Mouse (Mus musculus): ENCODE measurements around the gene Kbtbd4. TPM values are rescaled to one million over a fixed set of nuclear protein-coding genes. Genes with fewer than 3 reads are reported as not detected.

Gene Kbtbd4
- polyA plus RNA-seq, 1 experiment from 2014 or later: 61.9 TPM

DNA sequence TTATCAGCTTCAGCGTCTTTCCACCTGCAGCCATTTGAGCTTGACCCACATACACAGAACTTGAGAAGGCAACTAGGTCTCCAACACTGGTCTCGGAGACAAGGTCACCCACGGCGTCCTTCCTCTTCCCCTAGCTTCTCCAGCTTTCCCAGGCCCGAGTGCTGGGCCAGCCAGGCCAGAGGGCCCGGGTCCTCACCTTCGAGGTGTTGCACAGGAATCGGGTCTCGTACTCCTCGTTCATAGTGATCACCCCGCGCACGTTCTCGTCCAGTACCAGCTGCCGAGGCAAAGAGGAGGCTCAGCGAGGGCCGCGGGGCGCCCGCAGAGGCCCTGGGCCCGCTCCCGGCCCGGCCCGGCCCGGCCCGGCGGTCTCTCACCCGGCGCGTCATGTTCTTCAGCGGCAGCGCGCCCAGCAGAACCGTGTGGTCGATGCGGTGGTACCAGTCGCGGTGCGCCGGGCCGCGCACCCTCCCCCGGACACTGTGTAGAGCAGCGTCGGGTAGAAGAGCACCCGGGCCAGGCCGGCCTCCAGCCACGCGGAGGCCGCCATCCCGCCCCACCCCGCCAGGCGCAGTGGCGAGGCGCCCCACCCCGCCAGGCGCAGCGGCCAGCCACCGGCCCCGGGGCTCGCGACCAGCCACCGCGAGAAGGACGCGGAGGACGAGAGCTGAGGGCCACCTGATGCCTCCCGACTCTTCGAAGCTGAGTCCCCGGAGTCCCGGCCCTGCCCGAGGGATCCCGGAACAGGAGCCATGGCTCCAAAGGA is 12.9 kb downstream of the Kbtbd4 start:
- H3K9ac ChIP-seq (replicated peaks; ENCODE audit: low read depth, low read length): peak overlapping the region; percentile 96
- peaks cover 27% of the 10 kb centered on the region for H3K4me1 ChIP-seq (replicated peaks; ENCODE audit: control insufficient read depth, insufficient read depth, low read length)
- peak overlapping the region; percentile 85 for H3K27ac ChIP-seq (ENCODE audit: low read length)
- peak overlapping the region; percentile 87 for H3K4me2 ChIP-seq (ENCODE audit: low read length)
- peak overlapping the region; percentile 70 for H3K4me3 ChIP-seq (replicated peaks; ENCODE audit: low read length)
- 1% methylated on average over 64 of the region's 73 CpGs for WGBS
- no peaks in the 10 kb centered on the region for H3K9me3 ChIP-seq (ENCODE audit: control insufficient read depth, low read length)
- peak; percentile 87 for ATAC-seq
- peaks cover 4% of the 10 kb centered on the region; the same call in 1 of the 2 replicates for H3K36me3 ChIP-seq (ENCODE audit: control insufficient read depth, insufficient read depth)
- H3K27me3 ChIP-seq (replicated peaks; ENCODE audit: control insufficient read depth, insufficient read depth, low read length): no peaks in the 10 kb centered on the region

DNA sequence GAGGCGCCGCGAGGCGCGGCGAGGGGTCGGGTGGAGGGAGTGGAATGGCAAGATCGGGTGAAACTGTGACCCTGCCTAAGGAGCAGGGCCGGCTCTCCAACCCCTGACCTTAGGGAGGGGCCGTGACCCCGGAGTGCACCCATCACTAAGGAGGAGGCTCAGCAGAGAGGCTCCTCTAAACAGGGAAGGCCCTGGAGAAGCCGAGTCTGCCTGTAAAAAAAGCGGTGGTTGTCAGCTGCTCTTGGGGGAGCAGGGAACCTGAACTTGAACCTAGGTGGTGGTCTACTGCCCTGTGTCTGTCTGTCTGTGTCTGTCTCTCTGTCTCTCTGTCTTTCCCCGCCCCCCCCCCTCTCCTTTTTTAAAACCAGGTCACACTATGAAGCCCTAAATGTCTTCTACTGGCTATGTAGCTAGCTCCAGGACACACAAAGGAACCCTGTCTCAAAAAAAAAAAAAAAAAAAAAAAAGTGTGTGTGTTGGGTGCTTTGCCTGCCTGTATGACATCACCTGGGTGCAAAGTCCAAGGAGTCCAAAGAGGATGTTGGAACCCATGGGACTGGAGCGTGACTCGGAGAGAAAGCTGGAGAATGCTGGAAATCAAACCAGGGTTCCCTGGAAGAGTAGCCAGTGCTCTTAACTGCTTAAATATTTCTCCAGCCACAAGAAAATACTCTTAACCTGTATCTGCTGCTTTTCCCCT is 13.6 kb downstream of the Kbtbd4 start:
- H3K9ac ChIP-seq (replicated peaks; ENCODE audit: low read depth, low read length): peak overlapping the region; percentile 96
- ATAC-seq: peak; percentile 45; the same call in 1 of the 2 replicates

DNA sequence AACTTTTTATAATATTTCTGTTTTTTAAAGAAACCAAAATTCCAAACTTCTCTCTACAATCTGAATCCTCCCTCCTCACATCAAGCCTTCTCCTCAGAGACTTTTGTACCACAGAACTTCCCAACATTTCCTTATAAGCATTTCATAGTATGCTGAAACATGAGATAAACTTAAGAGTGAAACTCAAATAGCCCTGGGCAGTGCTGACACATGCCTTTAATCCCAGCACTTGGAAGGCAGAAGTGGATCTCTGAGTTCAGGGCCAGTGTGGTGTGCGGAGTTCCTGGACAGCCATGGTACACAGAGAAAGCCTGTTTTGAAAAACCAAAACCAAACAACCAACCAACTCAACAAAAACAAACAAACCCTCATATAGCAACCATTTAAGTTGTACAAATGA is 16.6 kb downstream of the Kbtbd4 start:
- Histone ChIP-seq H3K36me3 (ENCODE audit: control insufficient read depth, insufficient read depth) (no peaks in the 10 kb centered on the region), H3K4me2 (ENCODE audit: low read length) (no peak overlapping the region), H3K27ac (ENCODE audit: low read length) (no peak overlapping the region), H3K4me3 (replicated peaks; ENCODE audit: low read length) (no peak overlapping the region), H3K4me1 (replicated peaks; ENCODE audit: control insufficient read depth, insufficient read depth, low read length) (peaks cover 15% of the 10 kb centered on the region), H3K9ac (replicated peaks; ENCODE audit: low read depth, low read length) (no peak overlapping the region), H3K27me3 (replicated peaks; ENCODE audit: control insufficient read depth, insufficient read depth, low read length) (no peaks in the 10 kb centered on the region), H3K9me3 (ENCODE audit: control insufficient read depth, low read length) (no peaks in the 10 kb centered on the region)
- 92% methylated on average over 1 of the region's 1 CpGs for WGBS
- no peak for ATAC-seq

More for the DNA sequence above, 13.6 kb downstream of the Kbtbd4 start:
- Histone ChIP-seq H3K4me3 (replicated peaks; ENCODE audit: low read length) (peak overlapping the region; percentile 70), H3K27me3 (replicated peaks; ENCODE audit: control insufficient read depth, insufficient read depth, low read length) (no peaks in the 10 kb centered on the region), H3K36me3 (ENCODE audit: control insufficient read depth, insufficient read depth) (no peaks in the 10 kb centered on the region; the same call in 1 of the 2 replicates), H3K9me3 (ENCODE audit: control insufficient read depth, low read length) (no peaks in the 10 kb centered on the region), H3K27ac (ENCODE audit: low read length) (peak overlapping the region; percentile 85), H3K4me2 (ENCODE audit: low read length) (peak overlapping the region; percentile 87), H3K4me1 (replicated peaks; ENCODE audit: control insufficient read depth, insufficient read depth, low read length) (peaks cover 27% of the 10 kb centered on the region)
- WGBS: 11% methylated on average over 16 of the region's 16 CpGs

GRCm38 (mm10) chr2:90922636-90923035 is 18.1 kb downstream of the Kbtbd4 start:
- Histone ChIP-seq H3K4me2 (ENCODE audit: low read length) (no peak overlapping the region), H3K9ac (replicated peaks; ENCODE audit: low read depth, low read length) (no peak overlapping the region), H3K4me3 (replicated peaks; ENCODE audit: low read length) (no peak overlapping the region), H3K4me1 (replicated peaks; ENCODE audit: control insufficient read depth, insufficient read depth, low read length) (peaks cover 6% of the 10 kb centered on the region; the same call in 1 of the 2 replicates), H3K36me3 (ENCODE audit: control insufficient read depth, insufficient read depth) (no peaks in the 10 kb centered on the region), H3K27ac (ENCODE audit: low read length) (no peak overlapping the region), H3K27me3 (replicated peaks; ENCODE audit: control insufficient read depth, insufficient read depth, low read length) (no peaks in the 10 kb centered on the region), H3K9me3 (ENCODE audit: control insufficient read depth, low read length) (no peaks in the 10 kb centered on the region)
- no peak for ATAC-seq
- WGBS: 93% methylated on average over 2 of the region's 2 CpGs

GRCm38 (mm10) chr2:90928566-90928965 is 24.0 kb downstream of the Kbtbd4 start:
- H3K4me3 ChIP-seq (replicated peaks; ENCODE audit: low read length): no peak overlapping the region
- ATAC-seq: no peak
- 90% methylated on average over 13 of the region's 13 CpGs for WGBS

DNA sequence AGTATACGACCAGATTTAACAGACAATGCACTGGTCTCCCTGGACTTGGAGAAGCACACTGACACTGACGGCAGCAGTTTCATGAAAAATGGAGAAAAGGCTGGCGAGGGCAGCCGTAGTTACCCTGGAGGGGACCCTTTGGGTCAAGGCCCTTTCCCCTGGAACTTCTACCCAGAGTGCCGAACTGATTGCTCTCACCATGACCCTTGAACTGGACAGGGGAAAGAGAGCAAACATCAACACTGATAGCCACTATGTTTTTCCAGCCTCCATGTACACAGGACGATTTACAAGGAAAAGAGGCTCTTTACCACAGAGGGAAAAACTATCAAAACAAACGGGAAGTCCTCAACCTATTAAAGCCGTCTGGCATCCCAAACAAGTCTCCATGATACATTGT is 27.3 kb downstream of the Kbtbd4 start:
- 89% methylated on average over 8 of the region's 8 CpGs for WGBS
- ATAC-seq: no peak
- no peak overlapping the region for H3K27ac ChIP-seq (ENCODE audit: low read length)

More at GRCm38 (mm10) chr2:90928566-90928965, 24.0 kb downstream of the Kbtbd4 start:
- no peaks in the 10 kb centered on the region for H3K9me3 ChIP-seq (ENCODE audit: control insufficient read depth, low read length)
- H3K4me2 ChIP-seq (ENCODE audit: low read length): no peak overlapping the region
- H3K27ac ChIP-seq (ENCODE audit: low read length): no peak overlapping the region
- no peaks in the 10 kb centered on the region for H3K4me1 ChIP-seq (replicated peaks; ENCODE audit: control insufficient read depth, insufficient read depth, low read length)
- no peak overlapping the region for H3K9ac ChIP-seq (replicated peaks; ENCODE audit: low read depth, low read length)
- H3K27me3 ChIP-seq (replicated peaks; ENCODE audit: control insufficient read depth, insufficient read depth, low read length): no peaks in the 10 kb centered on the region
- H3K36me3 ChIP-seq (ENCODE audit: control insufficient read depth, insufficient read depth): no peaks in the 10 kb centered on the region

DNA sequence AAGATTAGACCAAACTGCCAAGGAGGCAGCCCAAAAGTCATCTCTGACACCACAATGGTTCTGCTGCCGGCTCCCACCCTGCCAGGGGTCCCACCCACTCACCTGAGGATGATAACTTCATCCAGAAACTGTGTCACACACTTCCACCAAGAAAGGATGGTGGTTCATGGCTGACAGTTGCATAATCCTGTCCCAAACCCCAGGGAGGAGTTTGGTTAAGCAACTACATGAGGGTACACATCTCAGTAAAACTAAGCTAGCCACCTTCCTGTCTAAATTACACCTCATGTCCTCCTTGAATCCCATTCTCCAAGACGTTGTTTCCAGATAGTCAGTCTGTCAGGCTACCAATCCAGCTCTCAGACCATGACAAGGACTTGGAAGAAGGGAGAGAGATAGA is 27.7 kb downstream of the Kbtbd4 start:
- no peaks in the 10 kb centered on the region for H3K9me3 ChIP-seq (ENCODE audit: control insufficient read depth, low read length)
- H3K9ac ChIP-seq (replicated peaks; ENCODE audit: low read depth, low read length): no peak overlapping the region
- no peaks in the 10 kb centered on the region for H3K27me3 ChIP-seq (replicated peaks; ENCODE audit: control insufficient read depth, insufficient read depth, low read length)
- H3K4me2 ChIP-seq (ENCODE audit: low read length): no peak overlapping the region
- H3K36me3 ChIP-seq (ENCODE audit: control insufficient read depth, insufficient read depth): no peaks in the 10 kb centered on the region
- no peaks in the 10 kb centered on the region for H3K4me1 ChIP-seq (replicated peaks; ENCODE audit: control insufficient read depth, insufficient read depth, low read length)
- no peak overlapping the region for H3K4me3 ChIP-seq (replicated peaks; ENCODE audit: low read length)
- WGBS: 82% methylated on average over 2 of the region's 2 CpGs
- no peak for ATAC-seq
- H3K27ac ChIP-seq (ENCODE audit: low read length): no peak overlapping the region

More for the DNA sequence above, 27.3 kb downstream of the Kbtbd4 start:
- H3K4me2 ChIP-seq (ENCODE audit: low read length): no peak overlapping the region
- no peaks in the 10 kb centered on the region for H3K4me1 ChIP-seq (replicated peaks; ENCODE audit: control insufficient read depth, insufficient read depth, low read length)
- H3K36me3 ChIP-seq (ENCODE audit: control insufficient read depth, insufficient read depth): no peaks in the 10 kb centered on the region
- H3K27me3 ChIP-seq (replicated peaks; ENCODE audit: control insufficient read depth, insufficient read depth, low read length): no peaks in the 10 kb centered on the region
- no peaks in the 10 kb centered on the region for H3K9me3 ChIP-seq (ENCODE audit: control insufficient read depth, low read length)
- H3K4me3 ChIP-seq (replicated peaks; ENCODE audit: low read length): no peak overlapping the region
- no peak overlapping the region for H3K9ac ChIP-seq (replicated peaks; ENCODE audit: low read depth, low read length)

DNA sequence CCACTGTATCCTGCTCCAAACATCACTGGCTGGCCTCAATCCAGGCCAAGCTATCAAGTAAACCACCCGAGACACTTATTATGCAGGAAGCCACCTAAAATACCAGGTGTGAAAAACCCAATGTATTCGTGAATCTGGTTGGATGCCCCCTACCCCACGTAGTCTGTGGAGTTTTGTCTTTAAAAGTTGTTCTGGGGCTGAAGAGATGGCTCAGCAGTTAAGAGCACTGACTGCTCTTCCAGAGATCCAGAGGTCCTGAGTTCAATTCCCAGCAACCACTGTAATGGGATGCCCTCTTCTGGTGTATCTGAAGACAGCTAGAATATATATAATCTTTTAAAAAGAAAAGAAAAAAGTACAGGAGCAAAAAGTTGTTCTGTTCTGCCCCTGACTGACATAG is 33.8 kb downstream of the Kbtbd4 start:
- peaks cover 21% of the 10 kb centered on the region for H3K4me1 ChIP-seq (replicated peaks; ENCODE audit: control insufficient read depth, insufficient read depth, low read length)
- H3K9me3 ChIP-seq (ENCODE audit: control insufficient read depth, low read length): no peaks in the 10 kb centered on the region
- no peaks in the 10 kb centered on the region for H3K36me3 ChIP-seq (ENCODE audit: control insufficient read depth, insufficient read depth)
- H3K27ac ChIP-seq (ENCODE audit: low read length): no peak overlapping the region
- no peak overlapping the region for H3K4me3 ChIP-seq (replicated peaks; ENCODE audit: low read length)
- no peak for ATAC-seq
- 76% methylated on average over 3 of the region's 3 CpGs for WGBS
- no peak overlapping the region for H3K4me2 ChIP-seq (ENCODE audit: low read length)
- no peaks in the 10 kb centered on the region for H3K27me3 ChIP-seq (replicated peaks; ENCODE audit: control insufficient read depth, insufficient read depth, low read length)
- H3K9ac ChIP-seq (replicated peaks; ENCODE audit: low read depth, low read length): no peak overlapping the region

- Histone ChIP-seq H3K27ac (ENCODE audit: low read length) (peak overlapping the region; percentile 92), H3K4me2 (ENCODE audit: low read length) (peak overlapping the region; percentile 53), H3K9me3 (ENCODE audit: control insufficient read depth, low read length) (no peaks in the 10 kb centered on the region), H3K4me3 (replicated peaks; ENCODE audit: low read length) (peak overlapping the region; percentile 87), H3K4me1 (replicated peaks; ENCODE audit: control insufficient read depth, insufficient read depth, low read length) (peaks cover 27% of the 10 kb centered on the region), H3K36me3 (ENCODE audit: control insufficient read depth, insufficient read depth) (no peaks in the 10 kb centered on the region), H3K9ac (replicated peaks; ENCODE audit: low read depth, low read length) (peak overlapping the region; percentile 95), H3K27me3 (replicated peaks; ENCODE audit: control insufficient read depth, insufficient read depth, low read length) (no peaks in the 10 kb centered on the region)
- 47% methylated on average over 8 of the region's 8 CpGs for WGBS
- ATAC-seq: peak; percentile 44
These were observed 35.2 kb downstream of the Kbtbd4 start for GRCm38 (mm10) chr2:90939750-90940149.

All from forebrain, embryonic 16.5 days (tissue).